Mouse (Mus musculus) ES-Bruce4 (cell line): ENCODE measurements at regions not wholly inside any gene's neighbourhood (a gene's known extent, or its start where the extent isn't known, plus 50 kb on each side); places are given as distances from the start of the nearest gene placed in this dataset.

Experiments used
- CTCF ChIP-seq: IDR thresholded peaks from one replicate; pipeline ENCODE4 v1.8.1; 2011; ENCODE audit warnings: low read depth, low read length
- POLR2A ChIP-seq: IDR thresholded peaks from one replicate; pipeline ENCODE4 v1.8.1; 2011; ENCODE audit warnings: low read length; ENCODE audit not compliant: insufficient read depth

- TF ChIP-seq POLR2A (no peak), CTCF (no peak)
Observed at GRCm38 (mm10) chr16:9408196-9408595, 578.3 kb downstream of the 1810013L24Rik start.
